9 mouse cellular contexts compared by ENCODE assay signal in the genomic region with DNA sequence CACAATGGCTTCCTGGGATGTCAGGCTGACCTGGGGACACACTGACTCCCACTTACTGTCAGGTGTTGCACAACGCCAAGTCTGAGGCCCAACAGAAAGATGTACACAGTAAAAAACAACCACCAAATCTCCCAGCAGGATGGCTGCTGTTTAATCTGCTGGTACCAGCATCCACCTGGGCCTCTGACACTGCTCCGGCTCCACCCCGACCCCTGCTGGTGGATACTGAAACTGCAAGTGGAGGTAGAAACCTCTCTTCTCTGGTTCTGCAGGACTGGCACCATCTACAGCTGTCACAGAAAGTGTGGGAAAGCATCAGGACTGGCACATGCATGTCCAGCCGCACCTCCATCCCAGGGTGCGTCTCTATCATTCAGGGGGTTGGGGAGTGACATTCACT. TPM values are rescaled to one million over a fixed set of nuclear protein-coding genes. Genes with fewer than 3 reads are reported as not detected.
DNase-seq lines count a peak whose midpoint lies in the region; ATAC-seq and TF ChIP-seq lines count a peak whose summit lies in the region.
"Had no signal": no experiment of that assay in that cellular context is flagged by ENCODE, and none has a peak within 500 bp of the region (broad histone marks: within the 10 kb centered on the region; RNA-seq: fewer than 3 reads in every experiment).

No protein-coding gene starts in this region.

- no peaks in the 10 kb centered on the region for H3K9me3 ChIP-seq in forebrain, embryonic 13.5 days (replicated peaks)
- no peaks in the 10 kb centered on the region for H3K9me3 ChIP-seq in hindbrain, embryonic 14.5 days (ENCODE audit: control insufficient read depth, low read length)
- H3K9me3 ChIP-seq in midbrain, embryonic 11.5 days (ENCODE audit: control insufficient read depth, low read length), result no peaks in the 10 kb centered on the region
- H3K9me3 ChIP-seq: limb, embryonic 12.5 days had no signal

- no peak overlapping the region for H3K9ac ChIP-seq in forebrain, embryonic 13.5 days
- no peak overlapping the region for H3K9ac ChIP-seq in hindbrain, embryonic 14.5 days
- no peak overlapping the region for H3K9ac ChIP-seq in midbrain, embryonic 11.5 days (ENCODE audit: low read length)
- H3K9ac ChIP-seq: limb, embryonic 12.5 days had no signal

- H3K27ac ChIP-seq in forebrain, embryonic 13.5 days, result no peak overlapping the region
- no peak overlapping the region for H3K27ac ChIP-seq in hindbrain, embryonic 14.5 days
- no peak overlapping the region for H3K27ac ChIP-seq in left cerebral cortex, adult 2 months
- no peak overlapping the region for H3K27ac ChIP-seq in midbrain, embryonic 11.5 days (ENCODE audit: low read depth, low read length)
- H3K27ac ChIP-seq: limb, embryonic 12.5 days had no signal

- no peak overlapping the region for H3K4me2 ChIP-seq in forebrain, embryonic 13.5 days
- no peak overlapping the region for H3K4me2 ChIP-seq in hindbrain, embryonic 14.5 days (replicated peaks)
- no peak overlapping the region for H3K4me2 ChIP-seq in midbrain, embryonic 11.5 days
- H3K4me2 ChIP-seq: limb, embryonic 12.5 days had no signal

- no peak overlapping the region for H3K4me3 ChIP-seq in forebrain, embryonic 13.5 days
- H3K4me3 ChIP-seq in hindbrain, embryonic 14.5 days (replicated peaks; ENCODE audit: low read length), result no peak overlapping the region
- H3K4me3 ChIP-seq in left cerebral cortex, adult 2 months, result no peak overlapping the region
- no peak overlapping the region for H3K4me3 ChIP-seq in midbrain, embryonic 11.5 days (ENCODE audit: low read depth, low read length)
- H3K4me3 ChIP-seq: limb, embryonic 12.5 days had no signal

- no peaks in the 10 kb centered on the region for H3K27me3 ChIP-seq in forebrain, embryonic 13.5 days
- H3K27me3 ChIP-seq in hindbrain, embryonic 14.5 days (ENCODE audit: control insufficient read depth, insufficient read depth, low read length), result no peaks in the 10 kb centered on the region
- no peaks in the 10 kb centered on the region for H3K27me3 ChIP-seq in midbrain, embryonic 11.5 days (ENCODE audit: control insufficient read depth, insufficient read depth, low read length)

- peak; percentile 99 for TF ChIP-seq CTCF in left cerebral cortex, adult 2 months (IDR thresholded peaks at IDR 0.05)

- H3K36me3 ChIP-seq in forebrain, embryonic 13.5 days (ENCODE audit: poor library complexity, severe bottlenecking), result no peaks in the 10 kb centered on the region; the same call in 1 of the 2 replicates
- H3K36me3 ChIP-seq in hindbrain, embryonic 14.5 days (replicated peaks; ENCODE audit: control insufficient read depth, insufficient read depth), result peaks cover 8% of the 10 kb centered on the region
- no peaks in the 10 kb centered on the region for H3K36me3 ChIP-seq in midbrain, embryonic 11.5 days (ENCODE audit: control insufficient read depth, insufficient read depth, low read length)

- DNase-seq in NIH3T3 (ENCODE audit: low read depth), result peak; percentile 88
- peak; percentile 67 for DNase-seq in c-Kit-positive CD71-positive TER-119-negative erythroid progenitor cells, embryonic 14.5 days (ENCODE audit: low read depth)
- DNase-seq in hindbrain, embryonic 14.5 days (ENCODE audit: low spot score), result peak; percentile 78
- DNase-seq in left cerebral cortex, adult 2 months (ENCODE audit: extremely low spot score in 1 of 2, low spot score in 2 of 2), result peak; percentile 81 to 89
- peak; percentile 98 for DNase-seq in midbrain, embryonic 11.5 days (ENCODE audit: low spot score, missing footprints)
- peak; percentile 67 for DNase-seq in right cerebral cortex, postnatal 25 days
- DNase-seq in urinary bladder, postnatal 36 days (ENCODE audit: low spot score in 2 of 2), result peak; percentile 75 to 77

- H3K4me1 ChIP-seq in forebrain, embryonic 13.5 days, result no peaks in the 10 kb centered on the region
- H3K4me1 ChIP-seq in hindbrain, embryonic 14.5 days (replicated peaks; ENCODE audit: control insufficient read depth, insufficient read depth, low read length), result no peaks in the 10 kb centered on the region
- no peaks in the 10 kb centered on the region for H3K4me1 ChIP-seq in midbrain, embryonic 11.5 days (ENCODE audit: control insufficient read depth, insufficient read depth, low read length)
- H3K4me1 ChIP-seq: limb, embryonic 12.5 days had no signal

- intact Hi-C loops in left cerebral cortex, adult 2 months (cut with DNase I), result loop anchor here (10.0 kb wide), 1 partner anchor 1227 kb away; the partner anchor contains the start of genes Madcam1 and Tpgs1

- ATAC-seq in forebrain, embryonic 13.5 days, result peak; percentile 60
- ATAC-seq in hindbrain, embryonic 14.5 days (ENCODE audit: low FRiP score), result no peak
- peak; percentile 45; the same call in 1 of the 2 replicates for ATAC-seq in midbrain, embryonic 11.5 days (ENCODE audit: low FRiP score)

- 17% methylated on average over 5 of the region's 5 CpGs for WGBS in forebrain, embryonic 13.5 days
- WGBS in hindbrain, embryonic 14.5 days, result 11% methylated on average over 5 of the region's 5 CpGs
- WGBS in midbrain, embryonic 11.5 days, result 15% methylated on average over 5 of the region's 5 CpGs

RNA-seq across cellular contexts. Expression of gene Cstb, which starts 12.6 kb away (rescaled TPM):
- 91.7 and 116 TPM in 2 replicates for polyA plus RNA-seq in forebrain, embryonic 13.5 days (2015; fragmentation: Nextera tagmentation; extraction: Ambion mirVana)
- polyA plus RNA-seq in hindbrain, embryonic 14.5 days (2014; fragmentation: Nextera tagmentation; extraction: Ambion mirVana), result 97.3 and 119 TPM in 2 replicates
- total RNA-seq in left cerebral cortex, adult 2 months (2021), result 10 to 100 TPM; 41.0 to 41.7 TPM
- polyA plus RNA-seq in midbrain, embryonic 11.5 days (2014; fragmentation: Nextera tagmentation; extraction: Ambion mirVana), result 109 and 115 TPM in 2 replicates

RNA-seq across cellular contexts. Expression of gene Rrp1, which starts 25.3 kb away (rescaled TPM):
- 354 and 366 TPM in 2 replicates for polyA plus RNA-seq in forebrain, embryonic 13.5 days (2015; fragmentation: Nextera tagmentation; extraction: Ambion mirVana)
- polyA plus RNA-seq in hindbrain, embryonic 14.5 days (2014; fragmentation: Nextera tagmentation; extraction: Ambion mirVana), result 324 and 336 TPM in 2 replicates
- 100 to 1,000 TPM; 339 to 348 TPM for total RNA-seq in left cerebral cortex, adult 2 months (2021)
- polyA plus RNA-seq in midbrain, embryonic 11.5 days (2014; fragmentation: Nextera tagmentation; extraction: Ambion mirVana), result 223 and 244 TPM in 2 replicates

RNA-seq across cellular contexts. Expression of gene Pdxk, which starts 26.7 kb away (rescaled TPM):
- polyA plus RNA-seq in forebrain, embryonic 13.5 days (2015; fragmentation: Nextera tagmentation; extraction: Ambion mirVana), result 7.3 and 10.1 TPM in 2 replicates
- polyA plus RNA-seq in hindbrain, embryonic 14.5 days (2014; fragmentation: Nextera tagmentation; extraction: Ambion mirVana), result 30.0 and 32.9 TPM in 2 replicates
- total RNA-seq in left cerebral cortex, adult 2 months (2021), result 100 to 1,000 TPM; 114 to 118 TPM
- 6.2 and 6.4 TPM in 2 replicates for polyA plus RNA-seq in midbrain, embryonic 11.5 days (2014; fragmentation: Nextera tagmentation; extraction: Ambion mirVana)
